Mouse (Mus musculus) G1E (cell line): Measurements from ENCODE around the gene Nacc2.

Source experiments
- CTCF ChIP-seq: IDR thresholded peaks from 2 replicates; pipeline ENCODE4 v1.5.1; 2012; ENCODE audit warnings: low read depth, low read length, inconsistent platforms, mixed read lengths
- GATA1 ChIP-seq: IDR thresholded peaks from 2 replicates; pipeline ENCODE4 v1.6.1; 2012; ENCODE audit warnings: borderline replicate concordance, low read length, inconsistent platforms, mixed read lengths
- POLR2AphosphoS5 ChIP-seq: IDR thresholded peaks from 2 replicates; pipeline ENCODE4 v1.6.1; 2012; ENCODE audit warnings: low read depth, low read length, inconsistent platforms; ENCODE audit not compliant: insufficient replicate concordance
- TAL1 ChIP-seq: conservative IDR thresholded peaks from 2 replicates; pipeline ENCODE4 v1.6.1; 2012; ENCODE audit warnings: low read depth, low read length, inconsistent platforms, mixed read lengths

GRCm38 (mm10) chr2:26170376-26170775, 47.4 kb upstream of the Nacc2 start:
- TF ChIP-seq CTCF: no peak
- TF ChIP-seq GATA1: no peak
- no peak for TF ChIP-seq POLR2AphosphoS5
- no peak for TF ChIP-seq TAL1
